Mouse (Mus musculus): ENCODE measurements around the gene Kcnab1. TPM values are rescaled to one million over a fixed set of nuclear protein-coding genes. Genes with fewer than 3 reads are reported as not detected.

Gene Kcnab1
- polyA plus RNA-seq, 1 experiment from 2014 or later, result 6.2 TPM

- Histone ChIP-seq H3K36me3 (ENCODE audit: control insufficient read depth, insufficient read depth, low read length) (no peaks in the 10 kb centered on the region), H3K27me3 (ENCODE audit: control insufficient read depth, insufficient read depth, low read length) (no peaks in the 10 kb centered on the region), H3K9ac (replicated peaks; ENCODE audit: low read length) (no peak overlapping the region), H3K9me3 (ENCODE audit: control insufficient read depth, low read length) (no peaks in the 10 kb centered on the region), H3K27ac (replicated peaks; ENCODE audit: low read depth, low read length) (no peak overlapping the region), H3K4me3 (replicated peaks; ENCODE audit: low read depth, low read length) (no peak overlapping the region), H3K4me1 (ENCODE audit: control insufficient read depth, insufficient read depth, low read length) (no peaks in the 10 kb centered on the region), H3K4me2 (ENCODE audit: low read length) (no peak overlapping the region)
- no peak for DNase-seq
- ATAC-seq (ENCODE audit: low FRiP score, low TSS enrichment), result no peak
- 88% methylated on average over 7 of the region's 7 CpGs for WGBS
Measured at GRCm38 (mm10) chr3:65217673-65218579, 108.7 kb downstream of the Kcnab1 start.

DNA sequence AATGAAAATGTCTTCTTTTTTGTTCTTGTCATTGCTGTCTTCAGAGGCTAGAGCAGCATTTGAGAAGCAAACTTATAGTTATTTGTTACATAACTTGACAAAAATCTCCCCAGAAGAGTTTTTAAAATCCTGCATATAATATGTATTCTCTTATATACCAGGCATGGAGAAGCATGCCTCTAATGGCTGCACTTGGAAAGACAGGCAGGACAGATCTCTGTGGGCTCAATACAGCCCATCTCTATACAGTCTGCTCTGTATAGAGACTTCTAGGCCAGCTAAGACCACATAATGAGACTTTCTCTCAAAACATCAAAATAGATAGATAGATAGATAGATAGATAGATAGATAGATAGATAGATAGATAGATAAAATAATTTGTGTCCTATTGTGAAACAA, 111.1 kb downstream of the Kcnab1 start:
- H3K4me3 ChIP-seq (replicated peaks; ENCODE audit: low read depth, low read length), result no peak overlapping the region
- H3K4me1 ChIP-seq (ENCODE audit: control insufficient read depth, insufficient read depth, low read length), result no peaks in the 10 kb centered on the region
- peak; percentile 42 for DNase-seq
- no peak overlapping the region for H3K27ac ChIP-seq (replicated peaks; ENCODE audit: low read depth, low read length)
- H3K9me3 ChIP-seq (ENCODE audit: control insufficient read depth, low read length), result no peaks in the 10 kb centered on the region
- no peak overlapping the region for H3K4me2 ChIP-seq (ENCODE audit: low read length)
- no peak overlapping the region for H3K9ac ChIP-seq (replicated peaks; ENCODE audit: low read length)
- no peaks in the 10 kb centered on the region for H3K27me3 ChIP-seq (ENCODE audit: control insufficient read depth, insufficient read depth, low read length)
- no peak for ATAC-seq (ENCODE audit: low FRiP score, low TSS enrichment)
- no peaks in the 10 kb centered on the region for H3K36me3 ChIP-seq (ENCODE audit: control insufficient read depth, insufficient read depth, low read length)

DNA sequence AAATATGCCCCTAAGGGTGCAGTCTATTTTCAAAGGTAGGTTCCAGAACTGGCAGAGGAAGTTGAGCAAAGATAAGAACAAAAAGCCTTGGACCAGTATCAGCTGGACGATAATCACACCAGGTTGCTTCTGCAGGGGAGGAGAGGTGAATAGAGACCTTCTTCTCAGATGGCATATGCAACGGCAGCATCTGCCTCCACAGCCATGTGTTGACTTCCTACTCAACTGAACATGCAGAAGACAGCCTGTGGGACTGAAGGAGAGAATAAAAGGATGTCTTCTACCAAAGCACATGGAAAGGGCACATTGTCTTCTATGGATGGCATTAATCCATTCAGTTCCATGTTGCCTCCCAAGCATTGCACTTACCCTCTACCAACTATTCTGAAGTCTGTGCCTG, 114.5 kb downstream of the Kcnab1 start:
- Histone ChIP-seq H3K27me3 (ENCODE audit: control insufficient read depth, insufficient read depth, low read length) (no peaks in the 10 kb centered on the region), H3K4me3 (replicated peaks; ENCODE audit: low read depth, low read length) (no peak overlapping the region), H3K4me1 (ENCODE audit: control insufficient read depth, insufficient read depth, low read length) (no peaks in the 10 kb centered on the region), H3K27ac (replicated peaks; ENCODE audit: low read depth, low read length) (no peak overlapping the region), H3K4me2 (ENCODE audit: low read length) (no peak overlapping the region), H3K9me3 (ENCODE audit: control insufficient read depth, low read length) (no peaks in the 10 kb centered on the region), H3K36me3 (ENCODE audit: control insufficient read depth, insufficient read depth, low read length) (no peaks in the 10 kb centered on the region), H3K9ac (replicated peaks; ENCODE audit: low read length) (no peak overlapping the region)
- DNase-seq (no peak), ATAC-seq (ENCODE audit: low FRiP score, low TSS enrichment) (no peak)
- 90% methylated on average over 2 of the region's 2 CpGs for WGBS

- WGBS, result 58% methylated on average over 1 of the region's 1 CpGs
- H3K4me2 ChIP-seq (ENCODE audit: low read length), result no peak overlapping the region
- H3K27ac ChIP-seq (replicated peaks; ENCODE audit: low read depth, low read length), result no peak overlapping the region
- DNase-seq, result no peak
- no peaks in the 10 kb centered on the region for H3K27me3 ChIP-seq (ENCODE audit: control insufficient read depth, insufficient read depth, low read length)
- H3K4me1 ChIP-seq (ENCODE audit: control insufficient read depth, insufficient read depth, low read length), result no peaks in the 10 kb centered on the region
- ATAC-seq (ENCODE audit: low FRiP score, low TSS enrichment), result no peak; the same call in 1 of the 2 replicates
- H3K9me3 ChIP-seq (ENCODE audit: control insufficient read depth, low read length), result peaks cover 9% of the 10 kb centered on the region
- no peak overlapping the region for H3K4me3 ChIP-seq (replicated peaks; ENCODE audit: low read depth, low read length)
- no peaks in the 10 kb centered on the region for H3K36me3 ChIP-seq (ENCODE audit: control insufficient read depth, insufficient read depth, low read length)
- H3K9ac ChIP-seq (replicated peaks; ENCODE audit: low read length), result no peak overlapping the region
Measured at GRCm38 (mm10) chr3:65230978-65231377, 121.8 kb downstream of the Kcnab1 start.

- H3K4me3 ChIP-seq (replicated peaks; ENCODE audit: low read depth, low read length), result no peak overlapping the region
- 75% methylated on average over 11 of the region's 11 CpGs for WGBS
- H3K4me1 ChIP-seq (ENCODE audit: control insufficient read depth, insufficient read depth, low read length), result no peaks in the 10 kb centered on the region
- H3K27me3 ChIP-seq (ENCODE audit: control insufficient read depth, insufficient read depth, low read length), result no peaks in the 10 kb centered on the region
- H3K9ac ChIP-seq (replicated peaks; ENCODE audit: low read length), result no peak overlapping the region
- no peaks in the 10 kb centered on the region for H3K36me3 ChIP-seq (ENCODE audit: control insufficient read depth, insufficient read depth, low read length)
- no peak overlapping the region for H3K4me2 ChIP-seq (ENCODE audit: low read length)
- DNase-seq, result no peak
- no peak for ATAC-seq (ENCODE audit: low FRiP score, low TSS enrichment)
- no peak overlapping the region for H3K27ac ChIP-seq (replicated peaks; ENCODE audit: low read depth, low read length)
- H3K9me3 ChIP-seq (ENCODE audit: control insufficient read depth, low read length), result peaks cover 12% of the 10 kb centered on the region
Measured at GRCm38 (mm10) chr3:65231419-65232090, 122.4 kb downstream of the Kcnab1 start.

DNA sequence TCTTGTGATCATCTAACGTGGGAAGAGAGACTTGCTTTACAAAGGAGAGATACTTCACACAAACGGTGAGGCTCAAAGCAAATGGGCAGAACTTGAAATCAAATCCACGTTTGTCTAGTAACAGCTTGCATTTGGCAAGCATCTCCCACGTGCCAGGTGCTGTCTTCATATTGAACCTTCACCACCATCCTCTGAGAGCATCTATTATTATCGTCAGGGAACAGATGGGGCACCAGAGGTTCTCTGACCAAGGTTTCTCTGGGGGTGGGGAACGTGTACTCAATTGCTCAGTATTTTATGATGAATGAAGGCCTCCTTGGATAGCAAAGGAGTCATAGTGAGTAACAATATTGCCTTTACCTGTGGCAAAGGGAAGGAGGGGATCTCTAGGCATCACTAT, 139.8 kb downstream of the Kcnab1 start:
- H3K9me3 ChIP-seq (ENCODE audit: control insufficient read depth, low read length), result 0 out of 2 replicates have a peak, but pooled peaks cover 6% of the 10 kb centered on the region
- H3K27ac ChIP-seq (replicated peaks; ENCODE audit: low read depth, low read length), result no peak overlapping the region
- no peaks in the 10 kb centered on the region for H3K36me3 ChIP-seq (ENCODE audit: control insufficient read depth, insufficient read depth, low read length)
- ATAC-seq (ENCODE audit: low FRiP score, low TSS enrichment), result no peak
- H3K9ac ChIP-seq (replicated peaks; ENCODE audit: low read length), result no peak overlapping the region
- H3K4me1 ChIP-seq (ENCODE audit: control insufficient read depth, insufficient read depth, low read length), result no peaks in the 10 kb centered on the region
- 64% methylated on average over 6 of the region's 6 CpGs for WGBS
- no peaks in the 10 kb centered on the region for H3K27me3 ChIP-seq (ENCODE audit: control insufficient read depth, insufficient read depth, low read length)
- DNase-seq, result no peak
- no peak overlapping the region for H3K4me2 ChIP-seq (ENCODE audit: low read length)
- H3K4me3 ChIP-seq (replicated peaks; ENCODE audit: low read depth, low read length), result no peak overlapping the region

- H3K27ac ChIP-seq (replicated peaks; ENCODE audit: low read depth, low read length), result no peak overlapping the region
- H3K9ac ChIP-seq (replicated peaks; ENCODE audit: low read length), result no peak overlapping the region
- ATAC-seq (ENCODE audit: low FRiP score, low TSS enrichment), result no peak
- H3K36me3 ChIP-seq (ENCODE audit: control insufficient read depth, insufficient read depth, low read length), result no peaks in the 10 kb centered on the region
- no peaks in the 10 kb centered on the region for H3K4me1 ChIP-seq (ENCODE audit: control insufficient read depth, insufficient read depth, low read length)
- no peaks in the 10 kb centered on the region for H3K27me3 ChIP-seq (ENCODE audit: control insufficient read depth, insufficient read depth, low read length)
- no peak overlapping the region for H3K4me2 ChIP-seq (ENCODE audit: low read length)
- 88% methylated on average over 4 of the region's 4 CpGs for WGBS
- no peak overlapping the region for H3K4me3 ChIP-seq (replicated peaks; ENCODE audit: low read depth, low read length)
- no peaks in the 10 kb centered on the region for H3K9me3 ChIP-seq (ENCODE audit: control insufficient read depth, low read length)
- DNase-seq, result no peak
Measured at GRCm38 (mm10) chr3:65260521-65260920, 151.3 kb downstream of the Kcnab1 start.

DNA sequence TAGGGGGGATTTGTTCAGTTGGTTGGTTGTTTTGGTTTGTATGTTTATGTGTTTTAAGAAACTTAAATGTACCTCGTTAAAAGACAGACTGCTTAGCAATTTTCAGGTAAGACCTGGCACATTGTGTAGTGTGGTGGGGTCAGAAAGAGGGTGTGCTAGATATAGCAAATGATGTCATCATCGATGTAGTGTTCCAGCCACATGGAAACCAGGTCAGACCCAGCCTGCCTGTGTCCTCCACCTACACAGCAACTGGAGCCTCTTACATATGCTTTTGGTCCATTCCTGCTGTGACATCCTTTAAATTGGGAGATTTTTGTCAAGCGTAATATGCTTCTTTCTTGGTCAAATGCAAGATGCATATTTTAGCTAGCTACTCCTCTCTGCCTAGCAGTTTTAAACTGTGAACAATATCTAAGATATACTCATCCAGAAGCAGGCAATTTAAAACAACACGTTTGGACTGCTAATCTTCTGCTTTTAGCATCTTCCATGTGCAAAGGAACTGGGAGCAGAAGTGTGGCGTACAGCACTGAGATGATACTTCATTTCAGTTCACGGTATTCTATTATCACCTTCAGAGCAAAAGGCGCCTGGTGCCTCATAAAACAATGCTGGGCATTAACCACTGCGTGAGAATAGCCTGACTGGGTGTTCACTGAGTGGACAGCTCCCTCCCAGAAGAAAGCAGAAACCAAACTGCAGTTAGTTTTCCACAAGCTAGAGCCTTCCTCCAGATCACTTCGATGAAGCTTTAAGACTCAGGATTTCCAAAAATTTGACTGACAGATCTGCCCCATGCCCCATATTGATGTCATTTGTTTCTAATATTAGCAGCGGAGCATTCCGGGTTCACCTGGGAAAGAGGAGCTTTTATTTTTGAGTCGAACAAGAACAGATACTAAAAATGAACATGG, 153.6 kb downstream of the Kcnab1 start:
- ATAC-seq (ENCODE audit: low FRiP score, low TSS enrichment) (no peak), DNase-seq (no peak)
- Histone ChIP-seq H3K36me3 (ENCODE audit: control insufficient read depth, insufficient read depth, low read length) (no peaks in the 10 kb centered on the region), H3K9me3 (ENCODE audit: control insufficient read depth, low read length) (no peaks in the 10 kb centered on the region), H3K4me1 (ENCODE audit: control insufficient read depth, insufficient read depth, low read length) (no peaks in the 10 kb centered on the region), H3K4me2 (ENCODE audit: low read length) (no peak overlapping the region), H3K27me3 (ENCODE audit: control insufficient read depth, insufficient read depth, low read length) (no peaks in the 10 kb centered on the region), H3K4me3 (replicated peaks; ENCODE audit: low read depth, low read length) (no peak overlapping the region), H3K9ac (replicated peaks; ENCODE audit: low read length) (no peak overlapping the region), H3K27ac (replicated peaks; ENCODE audit: low read depth, low read length) (no peak overlapping the region)
- 87% methylated on average over 12 of the region's 12 CpGs for WGBS
